ENCODE assay signal across 7 mouse cellular contexts in genomic region chr6:117427351-117428142, GRCm38 (mm10).
DNase-seq lines count a peak whose midpoint lies in the region; ATAC-seq lines count a peak whose summit lies in the region.

No protein-coding gene starts in this region.

- peak; percentile 31; the same call in 1 of the 2 replicates for ATAC-seq in limb, embryonic 13.5 days (ENCODE audit: low FRiP score, low read depth)

- H3K27me3 ChIP-seq in limb, embryonic 13.5 days, result peaks cover 17% of the 10 kb centered on the region; the same call in 1 of the 2 replicates

- peaks cover 57% of the 10 kb centered on the region for H3K4me1 ChIP-seq in limb, embryonic 13.5 days

- no peaks in the 10 kb centered on the region for H3K9me3 ChIP-seq in limb, embryonic 13.5 days

- no peak overlapping the region for H3K27ac ChIP-seq in limb, embryonic 13.5 days

- peak overlapping the region; percentile 12 for H3K4me2 ChIP-seq in limb, embryonic 13.5 days (replicated peaks)

- DNase-seq in retina, postnatal 1 day, result peak; percentile 16
- no peak for DNase-seq in retina, embryonic 14.5 days (ENCODE audit: low spot score)
- peak; percentile 27 to 51 for DNase-seq in heart, adult 9 months (ENCODE audit: low spot score in 2 of 2)
- no peak for DNase-seq in cerebellum, adult 18-20 months
- no peak for DNase-seq in urinary bladder, postnatal 10 days (ENCODE audit: low spot score)
- DNase-seq in adipocyte (ENCODE audit: low spot score), result no peak

- no peak overlapping the region for H3K9ac ChIP-seq in limb, embryonic 13.5 days

- WGBS in limb, embryonic 13.5 days, result 16% methylated on average over 12 of the region's 12 CpGs

- H3K4me3 ChIP-seq in limb, embryonic 13.5 days, result no peak overlapping the region

- no peaks in the 10 kb centered on the region for H3K36me3 ChIP-seq in limb, embryonic 13.5 days

Comparison
In these comparisons a context has a peak if more than half of its experiments do, and no peak if none do; other contexts are left out.
1. DNase-seq: peak in retina, postnatal 1 day (single experiment) and heart, adult 9 months (2 of 2); none in retina, embryonic 14.5 days (single experiment), cerebellum, adult 18-20 months (0 of 2), urinary bladder, postnatal 10 days (single experiment) and adipocyte (single experiment).